21 mouse cellular contexts compared by ENCODE assay signal in genomic region chr2:49938246-49938645, GRCm38 (mm10).
"Had no signal": no experiment of that assay in that cellular context is flagged by ENCODE, and none has a peak within 500 bp of the region (broad histone marks: within the 10 kb centered on the region; RNA-seq: fewer than 3 reads in every experiment).

No protein-coding gene starts in this region.

- ATAC-seq: hindbrain, postnatal 0 days; intestine, embryonic 16.5 days; liver, embryonic 12.5 days had no signal

- H3K36me3 ChIP-seq: heart, embryonic 12.5 days; hindbrain, embryonic 13.5 days; hindbrain, embryonic 15.5 days; kidney, embryonic 15.5 days; limb, embryonic 13.5 days; limb, embryonic 15.5 days; liver, embryonic 12.5 days had no signal

- H3K27ac ChIP-seq: hindbrain, embryonic 13.5 days; hindbrain, embryonic 15.5 days; hindbrain, postnatal 0 days; kidney, embryonic 15.5 days; kidney, postnatal 0 days; limb, embryonic 13.5 days; limb, embryonic 15.5 days; liver, embryonic 12.5 days had no signal

- H3K4me2 ChIP-seq: heart, embryonic 12.5 days; hindbrain, embryonic 13.5 days; hindbrain, embryonic 15.5 days; kidney, embryonic 15.5 days; limb, embryonic 13.5 days; limb, embryonic 15.5 days; liver, embryonic 12.5 days had no signal

- H3K4me3 ChIP-seq: heart, embryonic 12.5 days; hindbrain, embryonic 13.5 days; hindbrain, embryonic 15.5 days; kidney, embryonic 15.5 days; limb, embryonic 13.5 days; limb, embryonic 15.5 days; liver, embryonic 12.5 days had no signal

- H3K9me3 ChIP-seq: heart, embryonic 12.5 days; hindbrain, embryonic 13.5 days; hindbrain, embryonic 15.5 days; kidney, embryonic 15.5 days; limb, embryonic 13.5 days; limb, embryonic 15.5 days; liver, embryonic 12.5 days had no signal

- H3K4me1 ChIP-seq: hindbrain, embryonic 13.5 days; hindbrain, embryonic 15.5 days; kidney, embryonic 15.5 days; liver, embryonic 12.5 days had no signal

- H3K27me3 ChIP-seq: heart, embryonic 12.5 days; hindbrain, embryonic 13.5 days; hindbrain, embryonic 15.5 days; kidney, embryonic 15.5 days; limb, embryonic 13.5 days; limb, embryonic 15.5 days; liver, embryonic 12.5 days had no signal

- DNase-seq: gastrocnemius, postnatal 14 days; gastrocnemius, postnatal 36 days; heart, adult 18-20 months; kidney, adult 11 months; kidney, adult 2 months; kidney, adult 9 months; kidney, postnatal 14 days; kidney, postnatal 36 days; layer of hippocampus, adult 9-11 months; layer of hippocampus, postnatal 36 days; left cerebral cortex, postnatal 4 days had no signal

- H3K9ac ChIP-seq: heart, embryonic 12.5 days; hindbrain, embryonic 13.5 days; hindbrain, embryonic 15.5 days; kidney, embryonic 15.5 days; limb, embryonic 13.5 days; limb, embryonic 15.5 days; liver, embryonic 12.5 days had no signal
